Mouse (Mus musculus) liver, adult (tissue): ENCODE results near the gene Trem3.

ENCODE experiments used
- GATA4 ChIP-seq: IDR thresholded peaks from 2 replicates; pipeline ENCODE4 v1.6.1; 2014; ENCODE audit warnings: mild to moderate bottlenecking, low read length; ENCODE audit not compliant: insufficient replicate concordance

Trem3 gene

GRCm38 (mm10) chr17:48286765-48287164, 39.2 kb downstream of the Trem3 start:
- no peak for TF ChIP-seq GATA4

DNA sequence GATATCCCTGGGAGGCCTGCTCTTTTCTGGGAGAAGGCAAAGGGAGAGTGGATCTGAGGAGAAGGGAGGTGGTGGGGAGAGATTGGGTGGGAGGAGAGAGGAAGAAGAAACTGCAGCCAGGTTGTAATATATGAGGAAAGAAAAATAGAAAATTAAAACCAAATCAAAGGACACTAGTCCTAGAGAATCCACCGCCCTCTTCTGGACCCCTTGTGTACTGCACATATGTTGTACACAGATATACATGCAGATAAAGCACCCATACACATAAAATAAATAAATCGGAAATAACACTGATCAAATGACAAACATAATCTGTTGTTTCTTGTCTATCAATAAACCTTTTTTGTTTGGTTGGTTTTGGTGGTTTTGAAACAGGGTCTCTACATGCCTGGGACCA, 39.7 kb downstream of the Trem3 start:
- no peak for TF ChIP-seq GATA4

- no peak for TF ChIP-seq GATA4
These were observed 46.1 kb downstream of the Trem3 start for GRCm38 (mm10) chr17:48293500-48294194.

GRCm38 (mm10) chr17:48299203-48299602, 51.6 kb downstream of the Trem3 start, which contains the start of gene Treml2:
Gene Treml2 (plus strand): TSS chr17:48299498.
- TF ChIP-seq GATA4: no peak

- no peak for TF ChIP-seq GATA4
These were observed 52.2 kb downstream of the Trem3 start for GRCm38 (mm10) chr17:48299756-48300155.

- TF ChIP-seq GATA4: no peak
These were observed 52.6 kb downstream of the Trem3 start for GRCm38 (mm10) chr17:48300199-48300598.

DNA sequence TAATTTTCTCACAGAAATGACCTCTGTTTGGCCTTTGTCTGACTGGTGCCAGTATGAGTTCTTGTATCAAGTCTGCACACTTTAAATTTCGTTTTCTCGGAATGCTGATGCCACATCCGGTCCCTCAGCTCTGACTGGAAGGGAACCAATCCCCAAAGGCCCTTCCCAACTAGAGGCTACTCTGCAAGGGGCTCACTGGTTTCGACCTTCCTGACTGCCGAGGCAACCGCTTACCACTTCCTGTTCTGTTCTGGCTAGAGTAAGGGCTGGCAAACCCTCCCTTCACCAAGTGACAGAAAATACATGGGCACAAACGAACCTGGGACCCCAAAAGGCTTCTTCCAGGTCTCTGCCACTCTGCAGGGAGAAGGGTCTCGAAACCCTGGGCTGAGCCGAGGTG, 53.3 kb downstream of the Trem3 start:
- TF ChIP-seq GATA4: no peak

GRCm38 (mm10) chr17:48301792-48302191, 54.2 kb downstream of the Trem3 start:
- no peak for TF ChIP-seq GATA4
